16 mouse cellular contexts compared by ENCODE assay signal in the genomic region with DNA sequence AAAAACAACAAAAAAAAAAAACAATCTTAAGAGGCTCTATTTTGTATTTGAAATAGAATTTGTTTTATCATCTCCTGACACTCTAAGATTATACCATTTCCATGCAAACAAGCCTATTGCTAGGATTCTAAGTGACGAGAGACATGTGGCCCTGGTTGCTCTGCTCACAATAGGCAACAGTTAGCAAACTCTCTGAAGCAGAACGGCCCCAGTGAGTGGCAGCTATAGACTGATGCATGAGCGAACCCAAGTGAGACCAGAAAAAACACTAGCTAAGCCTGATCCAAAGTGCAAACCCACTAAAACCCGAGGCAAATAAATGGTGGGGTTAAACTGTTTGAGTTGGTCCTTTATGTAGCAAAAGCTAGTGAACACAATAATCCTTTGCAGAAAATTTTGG.
"Had no signal": no experiment of that assay in that cellular context is flagged by ENCODE, and none has a peak within 500 bp of the region (broad histone marks: within the 10 kb centered on the region; RNA-seq: fewer than 3 reads in every experiment).

No protein-coding gene starts in this region.

- H3K4me1 ChIP-seq: neural tube, embryonic 13.5 days; neural tube, embryonic 15.5 days; stomach, embryonic 15.5 days had no signal

- H3K9ac ChIP-seq: lung, embryonic 14.5 days; midbrain, embryonic 12.5 days; neural tube, embryonic 13.5 days; neural tube, embryonic 15.5 days; stomach, embryonic 15.5 days had no signal

- H3K36me3 ChIP-seq: midbrain, embryonic 10.5 days; midbrain, embryonic 12.5 days; neural tube, embryonic 13.5 days; neural tube, embryonic 15.5 days; stomach, embryonic 15.5 days had no signal

- ATAC-seq: midbrain, embryonic 16.5 days had no signal

- H3K9me3 ChIP-seq: midbrain, embryonic 10.5 days; midbrain, embryonic 12.5 days; neural tube, embryonic 13.5 days; neural tube, embryonic 15.5 days; stomach, embryonic 15.5 days had no signal

- DNase-seq: lung, adult 18-20 months; lung, embryonic 14.5 days; lung, postnatal 10 days; lung, postnatal 4 days; right cerebral cortex, postnatal 14 days; thymus, adult 2 months; thymus, postnatal 25 days; thymus, postnatal 4 days had no signal

- H3K27ac ChIP-seq: midbrain, embryonic 10.5 days; midbrain, embryonic 12.5 days; neural tube, embryonic 13.5 days; neural tube, embryonic 15.5 days; stomach, embryonic 15.5 days; stomach, postnatal 0 days had no signal

- H3K4me2 ChIP-seq: lung, embryonic 14.5 days; midbrain, embryonic 12.5 days; neural tube, embryonic 13.5 days; neural tube, embryonic 15.5 days; stomach, embryonic 15.5 days had no signal

- H3K4me3 ChIP-seq: midbrain, embryonic 10.5 days; midbrain, embryonic 12.5 days; myocyte; neural tube, embryonic 13.5 days; neural tube, embryonic 15.5 days; stomach, embryonic 15.5 days had no signal

- H3K27me3 ChIP-seq: midbrain, embryonic 12.5 days; neural tube, embryonic 13.5 days; neural tube, embryonic 15.5 days; stomach, embryonic 15.5 days had no signal
